Mouse (Mus musculus): Measurements from ENCODE around the gene Actn1.

Gene Actn1

GRCm38 (mm10) chr12:80259216-80260055 lies 735 bp downstream of the Actn1 start:
- peak; percentile 23 for DNase-seq (ENCODE audit: low read depth, low spot score)

- DNase-seq (ENCODE audit: low read depth, low spot score) = no peak
Measured at GRCm38 (mm10) chr12:80258520-80259215, 1.5 kb downstream of the Actn1 start.

GRCm38 (mm10) chr12:80251978-80252377 lies 8.2 kb downstream of the Actn1 start:
- no peak for DNase-seq (ENCODE audit: low read depth, low spot score)

- no peak for DNase-seq (ENCODE audit: low read depth, low spot score)
Measured at GRCm38 (mm10) chr12:80251554-80251953, 8.6 kb downstream of the Actn1 start.

GRCm38 (mm10) chr12:80249539-80249938 lies 10.6 kb downstream of the Actn1 start:
- DNase-seq (ENCODE audit: low read depth, low spot score) = no peak

GRCm38 (mm10) chr12:80247067-80247466 lies 13.1 kb downstream of the Actn1 start:
- DNase-seq (ENCODE audit: low read depth, low spot score) = no peak

GRCm38 (mm10) chr12:80246505-80246904 lies 13.7 kb downstream of the Actn1 start:
- no peak for DNase-seq (ENCODE audit: low read depth, low spot score)

- DNase-seq (ENCODE audit: low read depth, low spot score) = no peak
Measured at GRCm38 (mm10) chr12:80244755-80245154, 15.4 kb downstream of the Actn1 start.

GRCm38 (mm10) chr12:80244127-80244526 lies 16.0 kb downstream of the Actn1 start:
- DNase-seq (ENCODE audit: low read depth, low spot score) = no peak

GRCm38 (mm10) chr12:80243335-80243734 lies 16.8 kb downstream of the Actn1 start:
- DNase-seq (ENCODE audit: low read depth, low spot score) = no peak

GRCm38 (mm10) chr12:80239445-80239844 lies 20.7 kb downstream of the Actn1 start:
- peak; percentile 89 for DNase-seq (ENCODE audit: low read depth, low spot score)

GRCm38 (mm10) chr12:80238523-80238922 lies 21.6 kb downstream of the Actn1 start:
- no peak for DNase-seq (ENCODE audit: low read depth, low spot score)

GRCm38 (mm10) chr12:80235295-80235694 lies 24.9 kb downstream of the Actn1 start:
- no peak for DNase-seq (ENCODE audit: low read depth, low spot score)

GRCm38 (mm10) chr12:80234226-80234625 lies 25.9 kb downstream of the Actn1 start:
- DNase-seq (ENCODE audit: low read depth, low spot score) = no peak

GRCm38 (mm10) chr12:80232840-80233218 lies 27.3 kb downstream of the Actn1 start:
- DNase-seq (ENCODE audit: low read depth, low spot score) = no peak

GRCm38 (mm10) chr12:80232076-80232839 lies 27.9 kb downstream of the Actn1 start:
- no peak for DNase-seq (ENCODE audit: low read depth, low spot score)

- DNase-seq (ENCODE audit: low read depth, low spot score) = no peak
Measured at GRCm38 (mm10) chr12:80231317-80231716, 28.9 kb downstream of the Actn1 start.

GRCm38 (mm10) chr12:80230854-80231253 lies 29.3 kb downstream of the Actn1 start:
- no peak for DNase-seq (ENCODE audit: low read depth, low spot score)

- DNase-seq (ENCODE audit: low read depth, low spot score) = no peak
Measured at GRCm38 (mm10) chr12:80230111-80230700, 30.0 kb downstream of the Actn1 start.

- no peak for DNase-seq (ENCODE audit: low read depth, low spot score)
Measured at GRCm38 (mm10) chr12:80229010-80229800, 31.0 kb downstream of the Actn1 start.

GRCm38 (mm10) chr12:80228356-80228755 lies 31.8 kb downstream of the Actn1 start:
- DNase-seq (ENCODE audit: low read depth, low spot score) = no peak

All from telencephalon, adult 2 months (tissue).